Comparison of ENCODE assay signal across 15 mouse cellular contexts in genomic region chr2:169060495-169060894, GRCm38 (mm10).
DNase-seq lines count a peak whose midpoint lies in the region; ATAC-seq lines count a peak whose summit lies in the region.
"Had no signal": no experiment of that assay in that cellular context is flagged by ENCODE, and none has a peak within 500 bp of the region (broad histone marks: within the 10 kb centered on the region; RNA-seq: fewer than 3 reads in every experiment).

No protein-coding gene starts in this region.

- H3K4me1 ChIP-seq in heart, embryonic 14.5 days (ENCODE audit: control insufficient read depth in 2 of 2, insufficient read depth in 2 of 2, low read length in 2 of 2), result peaks cover 0 to 4% of the 10 kb centered on the region in 2 experiments; a peak in 1 of 4 replicates

- WGBS in heart, embryonic 14.5 days, result 19% methylated on average over 13 of the region's 13 CpGs

- ATAC-seq in heart, embryonic 14.5 days (ENCODE audit: insufficient number of reproducible peaks, insufficient read depth, low FRiP score, low read depth), result no peak
- ATAC-seq: forebrain, embryonic 16.5 days had no signal

- H3K4me3 ChIP-seq in heart, embryonic 14.5 days (ENCODE audit: control insufficient read depth in 1 of 2, insufficient read depth in 1 of 2, low read depth in 1 of 2, low read length in 2 of 2), result no peak overlapping the region
- H3K4me3 ChIP-seq: embryonic facial prominence, embryonic 15.5 days; hindbrain, embryonic 10.5 days; limb, embryonic 15.5 days; neural tube, embryonic 15.5 days had no signal

- H3K36me3 ChIP-seq in heart, embryonic 14.5 days (ENCODE audit: control insufficient read depth, insufficient read depth, low read length), result no peaks in the 10 kb centered on the region
- H3K36me3 ChIP-seq: embryonic facial prominence, embryonic 15.5 days; hindbrain, embryonic 10.5 days; limb, embryonic 15.5 days; neural tube, embryonic 15.5 days had no signal

- H3K9ac ChIP-seq in heart, embryonic 14.5 days (ENCODE audit: low read length), result no peak overlapping the region; the same call in 1 of the 2 replicates
- H3K9ac ChIP-seq: embryonic facial prominence, embryonic 15.5 days; limb, embryonic 15.5 days; neural tube, embryonic 15.5 days had no signal

- peak; percentile 5 to 8 for DNase-seq in frontal cortex, postnatal 10 days (ENCODE audit: low spot score in 2 of 2)
- DNase-seq in frontal cortex, postnatal 25 days (ENCODE audit: low spot score in 2 of 2), result no peak
- DNase-seq in left cerebral cortex, postnatal 36 days (ENCODE audit: low spot score in 2 of 2), result peak; percentile 11 to 33
- DNase-seq in left cerebral cortex, postnatal 4 days, result no peak
- peak; percentile 35 to 60 for DNase-seq in kidney, postnatal 36 days
- DNase-seq in urinary bladder, postnatal 14 days (ENCODE audit: low spot score), result no peak
- DNase-seq in urinary bladder, postnatal 36 days (ENCODE audit: low spot score in 2 of 2), result no peak
- DNase-seq: cerebellum, postnatal 25 days had no signal

- no peaks in the 10 kb centered on the region; the same call in 1 of the 2 replicates for H3K27me3 ChIP-seq in heart, embryonic 14.5 days (ENCODE audit: control insufficient read depth, insufficient read depth, low read length)
- H3K27me3 ChIP-seq: embryonic facial prominence, embryonic 15.5 days; limb, embryonic 15.5 days; neural tube, embryonic 15.5 days had no signal

- H3K27ac ChIP-seq in heart, embryonic 14.5 days (replicated peaks in 1 of 2; ENCODE audit: control insufficient read depth in 1 of 2, insufficient read depth in 1 of 2, low read depth in 2 of 2, low read length in 2 of 2), result no peak overlapping the region
- H3K27ac ChIP-seq: embryonic facial prominence, embryonic 15.5 days; hindbrain, embryonic 10.5 days; limb, embryonic 15.5 days; macrophage; neural tube, embryonic 15.5 days had no signal

- no peaks in the 10 kb centered on the region; the same call in 1 of the 2 replicates for H3K9me3 ChIP-seq in heart, embryonic 14.5 days (ENCODE audit: control insufficient read depth, low read length)
- H3K9me3 ChIP-seq: embryonic facial prominence, embryonic 15.5 days; hindbrain, embryonic 10.5 days; limb, embryonic 15.5 days; neural tube, embryonic 15.5 days had no signal

- H3K4me2 ChIP-seq in heart, embryonic 14.5 days (ENCODE audit: low read length), result 0 out of 2 replicates have a peak overlapping the region, but pooled peaks have one; percentile 18
- H3K4me2 ChIP-seq: limb, embryonic 15.5 days; neural tube, embryonic 15.5 days had no signal

- intact Hi-C loops in left cerebral cortex, postnatal 36 days (cut with DNase I), result loop anchor here (2.0 to 5.0 kb wide), 3 partner anchors 47 to 1040 kb away; no protein-coding TSS in a partner anchor
- intact Hi-C loops in left cerebral cortex, postnatal 4 days (cut with DNase I), result loop anchor here (2.0 to 10.0 kb wide), 2 partner anchors 554 to 1040 kb away; no protein-coding TSS in a partner anchor

Comparison
In these comparisons a context has a peak if more than half of its experiments do, and no peak if none do; other contexts are left out.
1. DNase-seq: peak in frontal cortex, postnatal 10 days (2 of 2), left cerebral cortex, postnatal 36 days (2 of 2) and kidney, postnatal 36 days (2 of 2); none in frontal cortex, postnatal 25 days (0 of 2), left cerebral cortex, postnatal 4 days (single experiment), urinary bladder, postnatal 14 days (single experiment) and urinary bladder, postnatal 36 days (0 of 2).